Mouse (Mus musculus): ENCODE measurements around the gene Cux1.

The Cux1 gene

DNA sequence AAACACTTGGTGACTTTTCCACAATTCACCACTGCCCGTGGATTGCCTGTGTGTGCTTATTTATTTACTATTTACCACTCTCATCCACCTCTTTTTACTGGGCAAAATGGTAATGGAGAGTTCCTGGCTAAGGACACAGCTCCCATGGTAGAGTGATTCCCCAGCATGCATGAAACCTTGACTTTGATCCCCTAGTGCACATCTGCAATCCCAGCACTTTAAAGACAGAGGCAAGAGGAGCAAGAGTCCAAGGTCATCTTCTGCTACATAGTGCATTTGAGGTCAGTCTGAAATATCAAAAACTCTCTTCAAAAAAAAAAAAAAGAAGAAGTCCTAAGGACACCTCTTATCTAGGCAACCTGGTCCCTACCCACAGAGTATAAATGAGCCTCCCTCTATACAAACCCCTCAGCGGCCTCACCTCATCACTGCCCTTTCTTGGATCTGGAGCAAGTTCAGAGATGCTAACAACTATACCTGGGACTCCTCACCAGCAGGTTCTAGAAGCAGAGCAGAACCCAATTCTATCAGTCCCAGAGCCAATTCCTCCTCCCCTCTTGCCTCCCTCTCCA, 55.1 kb downstream of the Cux1 start:
- no peak for DNase-seq (ENCODE audit: low read depth, low spot score)
- Histone ChIP-seq H3K27me3 (ENCODE audit: control insufficient read depth, insufficient read depth, low read length, poor library complexity, severe bottlenecking) (no peaks in the 10 kb centered on the region), H3K36me3 (ENCODE audit: control insufficient read depth, insufficient read depth, low read length, poor library complexity, severe bottlenecking) (no peaks in the 10 kb centered on the region)

DNA sequence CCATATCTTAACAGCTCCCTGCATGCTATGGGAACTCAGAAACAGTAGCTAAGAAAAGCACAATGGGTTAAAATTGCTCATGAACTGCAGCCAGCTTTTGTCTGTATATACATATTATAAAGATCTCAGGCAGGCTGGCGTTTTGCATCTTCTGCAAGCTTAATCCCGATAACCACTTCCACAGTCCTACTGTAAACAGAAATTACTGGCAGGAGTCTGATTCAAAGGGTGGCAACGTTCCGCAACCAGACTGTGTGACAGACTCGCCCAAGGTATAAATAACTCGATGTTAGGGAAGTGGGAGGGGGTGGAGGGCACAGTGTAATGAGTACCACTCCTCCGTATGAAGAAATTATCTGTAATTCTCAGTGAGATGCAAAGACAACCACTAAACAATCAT, 55.9 kb downstream of the Cux1 start:
- H3K27me3 ChIP-seq (ENCODE audit: control insufficient read depth, insufficient read depth, low read length, poor library complexity, severe bottlenecking): no peaks in the 10 kb centered on the region
- no peak for DNase-seq (ENCODE audit: low read depth, low spot score)
- no peaks in the 10 kb centered on the region for H3K36me3 ChIP-seq (ENCODE audit: control insufficient read depth, insufficient read depth, low read length, poor library complexity, severe bottlenecking)

GRCm38 (mm10) chr5:136510609-136511008, 56.7 kb downstream of the Cux1 start:
- no peaks in the 10 kb centered on the region for H3K36me3 ChIP-seq (ENCODE audit: control insufficient read depth, insufficient read depth, low read length, poor library complexity, severe bottlenecking)
- no peak for DNase-seq (ENCODE audit: low read depth, low spot score)
- no peaks in the 10 kb centered on the region for H3K27me3 ChIP-seq (ENCODE audit: control insufficient read depth, insufficient read depth, low read length, poor library complexity, severe bottlenecking)

DNA sequence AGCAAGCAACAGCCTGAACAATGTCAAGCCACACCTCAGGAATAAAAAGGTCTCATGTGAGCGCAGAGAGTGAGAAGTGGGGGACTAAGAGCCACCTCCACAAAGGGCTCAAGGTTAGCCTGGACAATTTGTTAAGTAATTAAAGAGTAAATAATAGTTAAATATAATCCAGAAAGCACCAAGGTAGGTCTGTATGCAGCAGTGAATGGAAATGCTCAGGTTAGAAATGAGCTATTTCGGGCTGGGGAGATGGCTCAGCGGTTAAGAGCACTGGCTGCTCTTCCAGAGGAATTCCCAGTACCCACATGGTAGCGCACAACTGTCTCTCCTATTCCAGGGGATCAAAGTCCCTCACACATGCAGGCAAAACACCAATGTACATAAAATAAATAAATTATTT, 59.7 kb downstream of the Cux1 start:
- no peak for DNase-seq (ENCODE audit: low read depth, low spot score)
- H3K27me3 ChIP-seq (ENCODE audit: control insufficient read depth, insufficient read depth, low read length, poor library complexity, severe bottlenecking): no peaks in the 10 kb centered on the region
- H3K36me3 ChIP-seq (ENCODE audit: control insufficient read depth, insufficient read depth, low read length, poor library complexity, severe bottlenecking): no peaks in the 10 kb centered on the region

DNA sequence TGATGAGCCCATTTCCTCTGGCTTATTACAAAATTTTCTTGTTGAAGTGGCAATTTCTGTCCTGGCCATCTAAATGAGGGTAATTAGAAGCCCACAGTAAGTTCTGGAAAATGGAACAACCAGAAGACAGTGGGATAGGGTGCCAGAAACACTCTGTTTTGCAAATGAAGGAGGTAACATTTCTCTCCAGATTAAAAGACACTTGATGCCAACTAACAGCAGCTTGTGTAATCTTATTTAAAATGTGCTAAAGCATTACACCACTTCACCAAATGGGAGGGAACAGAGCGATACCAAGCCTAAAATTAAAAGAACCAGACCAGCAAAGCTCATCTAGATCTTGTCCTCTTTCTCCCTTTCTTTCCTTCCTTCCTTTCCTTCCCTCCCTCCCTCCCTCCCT, 61.0 kb downstream of the Cux1 start:
- H3K36me3 ChIP-seq (ENCODE audit: control insufficient read depth, insufficient read depth, low read length, poor library complexity, severe bottlenecking): no peaks in the 10 kb centered on the region
- DNase-seq (ENCODE audit: low read depth, low spot score): no peak
- H3K27me3 ChIP-seq (ENCODE audit: control insufficient read depth, insufficient read depth, low read length, poor library complexity, severe bottlenecking): no peaks in the 10 kb centered on the region

DNA sequence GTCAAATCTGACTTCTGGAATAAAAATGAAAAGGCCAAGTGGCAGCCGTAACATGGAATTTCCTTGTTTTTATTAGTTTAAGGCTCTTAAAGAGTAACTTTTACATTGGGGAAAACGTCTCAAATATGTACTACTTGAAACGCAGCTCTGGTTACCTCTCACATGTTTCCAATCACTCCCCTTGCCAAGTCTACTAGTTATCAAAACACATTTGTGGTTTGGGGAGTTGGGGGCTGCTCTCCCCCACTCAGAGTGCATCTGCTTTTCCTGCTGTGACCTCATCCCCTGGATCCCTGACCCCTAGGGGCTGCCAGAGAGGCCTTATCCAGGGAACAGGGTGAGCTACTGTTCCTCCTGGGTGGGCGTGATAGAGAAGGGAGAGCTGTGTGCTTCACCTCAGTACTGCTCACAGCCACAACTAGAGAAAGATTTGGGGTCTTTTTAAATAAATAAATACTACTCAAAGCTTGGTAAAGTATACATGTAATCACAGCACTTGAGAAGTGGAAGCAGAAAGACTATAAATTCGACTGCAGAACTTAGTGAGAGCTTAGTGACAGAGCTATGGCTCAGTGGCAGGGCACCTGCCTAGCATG, 64.7 kb downstream of the Cux1 start:
- DNase-seq (ENCODE audit: low read depth, low spot score): no peak
- H3K36me3 ChIP-seq (ENCODE audit: control insufficient read depth, insufficient read depth, low read length, poor library complexity, severe bottlenecking): no peaks in the 10 kb centered on the region
- no peaks in the 10 kb centered on the region for H3K27me3 ChIP-seq (ENCODE audit: control insufficient read depth, insufficient read depth, low read length, poor library complexity, severe bottlenecking)

- Histone ChIP-seq H3K27me3 (ENCODE audit: control insufficient read depth, insufficient read depth, low read length, poor library complexity, severe bottlenecking) (no peaks in the 10 kb centered on the region), H3K36me3 (ENCODE audit: control insufficient read depth, insufficient read depth, low read length, poor library complexity, severe bottlenecking) (no peaks in the 10 kb centered on the region)
- DNase-seq (ENCODE audit: low read depth, low spot score): no peak
Observed at GRCm38 (mm10) chr5:136500307-136500871, 66.9 kb downstream of the Cux1 start.

DNA sequence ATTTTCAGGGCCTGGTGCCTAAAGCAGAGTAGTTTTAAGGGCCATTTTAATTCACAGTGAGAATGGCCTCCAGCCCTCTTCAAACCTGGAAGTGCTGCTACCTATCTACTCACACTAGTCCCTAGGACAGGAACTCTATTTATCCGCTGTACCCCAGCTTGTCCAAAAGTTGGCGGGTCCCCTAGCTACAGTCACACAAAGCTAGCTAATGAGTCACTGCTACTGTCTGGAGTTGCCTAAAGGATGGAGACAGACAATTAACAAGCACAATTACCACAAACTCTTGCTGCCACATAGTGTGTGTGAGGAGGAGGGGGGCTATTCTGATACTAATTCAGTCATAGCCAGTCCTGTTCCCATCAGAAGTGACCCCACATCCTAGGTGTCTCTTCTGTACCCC, 68.0 kb downstream of the Cux1 start:
- DNase-seq (ENCODE audit: low read depth, low spot score): no peak

DNA sequence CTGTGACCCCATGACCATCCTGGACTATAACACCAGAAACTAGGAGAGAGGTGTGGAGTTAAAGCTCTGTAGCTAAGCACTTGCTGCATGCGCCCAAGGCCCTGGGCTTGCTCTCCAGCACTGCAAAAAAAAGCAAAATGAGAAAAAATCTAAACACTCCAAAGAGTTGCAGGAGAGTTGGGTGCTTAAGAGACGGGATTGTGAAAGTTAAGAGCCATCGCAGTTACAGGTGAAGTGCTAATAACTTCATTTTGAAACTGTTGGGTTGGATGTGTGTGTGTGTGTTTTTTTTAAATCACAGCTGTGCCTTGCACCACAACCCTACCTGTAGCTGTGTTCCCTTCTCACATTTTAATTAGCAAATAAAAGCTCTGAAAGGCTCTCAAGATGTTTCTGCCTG, 68.5 kb downstream of the Cux1 start:
- no peaks in the 10 kb centered on the region for H3K36me3 ChIP-seq (ENCODE audit: control insufficient read depth, insufficient read depth, low read length, poor library complexity, severe bottlenecking)
- no peaks in the 10 kb centered on the region for H3K27me3 ChIP-seq (ENCODE audit: control insufficient read depth, insufficient read depth, low read length, poor library complexity, severe bottlenecking)
- DNase-seq (ENCODE audit: low read depth, low spot score): no peak

More for the DNA sequence above, 68.0 kb downstream of the Cux1 start:
- H3K36me3 ChIP-seq (ENCODE audit: control insufficient read depth, insufficient read depth, low read length, poor library complexity, severe bottlenecking): no peaks in the 10 kb centered on the region
- H3K27me3 ChIP-seq (ENCODE audit: control insufficient read depth, insufficient read depth, low read length, poor library complexity, severe bottlenecking): no peaks in the 10 kb centered on the region

DNA sequence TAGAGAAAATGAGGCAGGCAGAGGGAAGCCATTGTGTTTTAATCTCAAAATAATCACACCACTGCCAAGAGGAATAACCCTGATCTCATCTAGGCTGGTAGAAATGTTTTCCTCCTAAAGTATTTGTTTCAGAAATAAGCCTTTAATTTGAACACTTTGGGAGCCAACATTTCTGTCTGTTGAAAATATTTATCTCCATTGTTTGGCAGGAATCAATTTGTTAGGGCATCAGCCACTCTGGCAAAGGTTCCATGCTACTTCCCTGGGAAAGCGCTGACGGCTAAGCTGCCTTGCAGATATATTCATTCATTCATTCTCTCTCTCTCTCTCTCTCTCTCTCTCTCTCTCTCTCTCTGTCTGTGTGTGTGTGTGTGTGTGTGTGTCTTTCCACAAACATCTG, 70.0 kb downstream of the Cux1 start:
- no peaks in the 10 kb centered on the region for H3K27me3 ChIP-seq (ENCODE audit: control insufficient read depth, insufficient read depth, low read length, poor library complexity, severe bottlenecking)
- H3K36me3 ChIP-seq (ENCODE audit: control insufficient read depth, insufficient read depth, low read length, poor library complexity, severe bottlenecking): no peaks in the 10 kb centered on the region
- no peak for DNase-seq (ENCODE audit: low read depth, low spot score)

- H3K36me3 ChIP-seq (ENCODE audit: control insufficient read depth, insufficient read depth, low read length, poor library complexity, severe bottlenecking): no peaks in the 10 kb centered on the region
- no peak for DNase-seq (ENCODE audit: low read depth, low spot score)
- no peaks in the 10 kb centered on the region for H3K27me3 ChIP-seq (ENCODE audit: control insufficient read depth, insufficient read depth, low read length, poor library complexity, severe bottlenecking)
Observed at GRCm38 (mm10) chr5:136495581-136495980, 71.7 kb downstream of the Cux1 start.

- no peaks in the 10 kb centered on the region for H3K36me3 ChIP-seq (ENCODE audit: control insufficient read depth, insufficient read depth, low read length, poor library complexity, severe bottlenecking)
- no peaks in the 10 kb centered on the region for H3K27me3 ChIP-seq (ENCODE audit: control insufficient read depth, insufficient read depth, low read length, poor library complexity, severe bottlenecking)
- no peak for DNase-seq (ENCODE audit: low read depth, low spot score)
Observed at GRCm38 (mm10) chr5:136494927-136495326, 72.4 kb downstream of the Cux1 start.

GRCm38 (mm10) chr5:136494288-136494687, 73.0 kb downstream of the Cux1 start:
- no peaks in the 10 kb centered on the region for H3K27me3 ChIP-seq (ENCODE audit: control insufficient read depth, insufficient read depth, low read length, poor library complexity, severe bottlenecking)
- DNase-seq (ENCODE audit: low read depth, low spot score): no peak
- no peaks in the 10 kb centered on the region for H3K36me3 ChIP-seq (ENCODE audit: control insufficient read depth, insufficient read depth, low read length, poor library complexity, severe bottlenecking)

DNA sequence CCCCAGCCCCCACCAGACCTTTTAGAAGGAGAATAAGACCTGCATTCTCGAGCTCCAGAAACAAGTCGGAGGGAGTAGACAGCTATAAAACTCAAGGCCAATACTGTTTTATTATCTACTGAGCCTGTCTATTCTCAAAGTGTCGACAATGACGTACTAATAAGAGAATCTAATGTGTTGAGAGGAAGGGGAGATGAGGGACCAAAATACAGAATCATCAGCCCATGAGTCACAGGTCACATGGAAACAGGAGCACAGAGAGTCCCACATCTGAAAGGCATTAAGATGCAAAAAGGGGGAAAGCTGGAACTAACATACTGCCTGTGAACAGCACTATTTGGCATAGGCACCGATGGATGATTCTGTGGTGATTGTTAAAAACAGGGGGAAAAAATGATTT, 77.8 kb downstream of the Cux1 start:
- DNase-seq (ENCODE audit: low read depth, low spot score): no peak
- Histone ChIP-seq H3K27me3 (ENCODE audit: control insufficient read depth, insufficient read depth, low read length, poor library complexity, severe bottlenecking) (no peaks in the 10 kb centered on the region), H3K36me3 (ENCODE audit: control insufficient read depth, insufficient read depth, low read length, poor library complexity, severe bottlenecking) (peaks cover 1% of the 10 kb centered on the region; the same call in 1 of the 2 replicates)

GRCm38 (mm10) chr5:136488721-136489120, 78.6 kb downstream of the Cux1 start:
- Histone ChIP-seq H3K36me3 (ENCODE audit: control insufficient read depth, insufficient read depth, low read length, poor library complexity, severe bottlenecking) (peaks cover 2% of the 10 kb centered on the region; the same call in 1 of the 2 replicates), H3K27me3 (ENCODE audit: control insufficient read depth, insufficient read depth, low read length, poor library complexity, severe bottlenecking) (no peaks in the 10 kb centered on the region)
- DNase-seq (ENCODE audit: low read depth, low spot score): no peak

DNA sequence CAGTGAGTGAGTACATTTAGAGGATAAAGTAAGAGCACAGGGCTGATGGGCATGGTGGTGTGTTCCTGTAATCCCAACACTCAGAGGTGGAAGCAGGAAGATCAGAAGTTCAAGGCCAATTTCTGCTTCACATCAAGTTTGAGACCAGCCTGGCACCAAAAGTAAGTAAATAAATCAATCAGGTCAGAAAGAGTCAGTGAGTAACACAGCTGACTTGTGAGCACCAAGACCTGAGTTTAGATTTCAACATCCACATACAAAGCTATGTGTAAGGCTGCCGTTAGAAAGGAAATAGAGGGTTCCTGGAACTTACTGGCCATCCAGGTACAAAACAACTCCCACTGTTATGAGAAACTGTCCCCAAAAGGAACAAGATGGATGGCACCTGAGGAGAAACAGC, 79.1 kb downstream of the Cux1 start:
- H3K27me3 ChIP-seq (ENCODE audit: control insufficient read depth, insufficient read depth, low read length, poor library complexity, severe bottlenecking): no peaks in the 10 kb centered on the region
- H3K36me3 ChIP-seq (ENCODE audit: control insufficient read depth, insufficient read depth, low read length, poor library complexity, severe bottlenecking): peaks cover 2% of the 10 kb centered on the region; the same call in 1 of the 2 replicates
- no peak for DNase-seq (ENCODE audit: low read depth, low spot score)

Data from splenic B cell, adult 2 months (primary cell).